Mouse (Mus musculus): ENCODE results near the gene Fam166b. TPM values are rescaled to one million over a fixed set of nuclear protein-coding genes. Genes with fewer than 3 reads are reported as not detected.

The Fam166b gene
- total RNA-seq, 2 experiments from 2014 or later: not detected

DNA sequence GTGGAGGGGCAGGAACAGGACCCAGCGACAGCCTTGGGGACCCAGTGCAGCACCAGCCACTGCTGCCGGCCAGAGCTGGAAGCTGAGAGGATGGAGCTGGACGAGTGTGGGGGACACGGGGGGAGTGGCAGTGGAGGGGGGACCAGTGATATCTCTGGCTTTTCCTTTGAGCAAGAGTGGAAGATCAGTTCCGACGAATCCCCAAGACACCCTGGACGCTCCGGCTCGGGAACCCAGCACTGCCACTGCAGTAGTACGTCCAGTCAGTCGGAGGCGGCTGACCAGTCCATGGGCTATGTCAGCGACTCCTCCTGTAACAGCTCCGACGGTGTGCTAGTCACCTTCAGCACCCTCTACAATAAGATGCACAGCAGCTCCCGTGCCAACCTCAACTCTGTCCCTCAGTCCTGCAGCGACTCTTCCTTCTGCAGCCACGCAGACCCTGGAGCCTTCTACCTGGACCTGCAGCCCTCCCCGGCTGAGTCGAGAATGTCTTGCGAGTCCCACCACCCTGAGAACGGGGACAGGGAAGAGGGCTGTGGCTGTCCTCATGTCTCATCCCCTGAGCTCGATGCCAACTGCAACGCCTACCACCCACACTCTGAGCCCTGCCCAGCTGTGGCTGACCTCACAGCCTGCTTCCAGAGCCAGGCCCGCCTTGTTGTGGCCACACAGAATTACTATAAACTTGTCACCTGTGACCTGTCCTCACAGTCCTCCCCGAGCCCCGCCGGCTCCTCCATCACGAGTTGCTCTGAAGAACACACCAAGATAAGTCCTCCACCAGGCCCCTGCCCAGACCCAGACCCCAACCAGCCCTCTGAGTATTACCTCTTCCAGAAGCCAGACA, 13.5 kb downstream of the Fam166b start:
- no peak for DNase-seq
- intact Hi-C loops (cut with DNase I; ENCODE audit: low total_unique reads): no loop called here

DNA sequence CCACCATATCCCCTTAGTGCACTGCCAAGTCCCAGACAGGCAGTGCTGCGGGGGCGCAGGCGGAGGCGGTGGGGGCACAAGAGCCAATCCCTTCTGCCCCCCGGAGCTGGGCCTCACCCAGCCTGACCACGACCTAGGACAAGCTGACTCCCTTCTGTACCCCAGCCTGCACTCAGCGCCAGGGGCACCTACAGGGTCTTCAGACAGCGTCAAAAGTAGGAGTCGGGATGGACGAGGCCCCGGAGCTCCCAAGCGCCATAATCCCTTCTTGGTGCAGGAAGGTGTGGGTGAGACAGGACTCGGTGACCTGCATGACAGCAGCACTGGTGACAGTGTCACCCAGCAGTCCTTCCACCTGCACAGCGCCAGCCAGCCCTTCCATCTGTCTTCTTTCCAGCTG, 14.2 kb downstream of the Fam166b start:
- intact Hi-C loops (cut with DNase I; ENCODE audit: low total_unique reads): no loop called here
- DNase-seq: no peak

DNA sequence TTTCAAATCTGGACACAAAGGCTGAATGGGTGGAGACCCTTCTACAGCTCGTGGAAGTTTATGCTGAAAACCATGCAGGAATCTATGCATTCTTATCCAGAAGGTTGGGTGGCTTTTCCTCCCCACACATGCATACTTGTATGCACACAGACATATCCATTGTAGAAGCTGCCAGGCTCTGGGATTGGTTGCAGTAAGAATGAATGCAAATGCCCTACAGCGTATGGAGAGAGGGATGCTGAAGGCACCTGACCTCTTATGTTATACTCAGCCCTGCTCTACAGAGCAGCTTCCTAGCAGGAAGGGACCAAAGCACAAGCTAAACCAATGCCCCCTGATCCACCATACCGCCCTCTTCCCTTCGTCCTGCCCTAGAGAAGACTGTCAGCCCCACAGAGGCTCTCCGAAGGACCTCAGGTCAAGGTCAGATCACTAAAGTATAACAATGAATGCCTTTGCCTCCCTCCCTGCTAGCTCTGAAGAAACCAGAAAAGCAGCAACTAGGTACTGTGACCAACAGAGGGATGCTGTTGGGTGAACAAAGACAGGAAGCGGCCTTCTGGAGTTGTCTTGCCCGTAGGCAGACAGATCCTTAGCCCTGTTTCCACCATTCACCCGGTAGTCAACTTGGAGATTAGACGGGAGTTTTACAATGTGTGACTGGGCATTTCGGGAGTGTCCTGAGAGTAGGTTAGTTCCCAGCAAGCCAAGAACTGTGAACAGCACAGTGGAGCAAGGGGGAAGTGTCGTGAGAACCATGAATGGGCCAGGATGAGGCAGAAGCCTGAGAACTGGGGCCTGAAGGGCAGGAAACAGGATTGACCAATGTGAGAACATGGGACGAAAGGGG, 21.6 kb downstream of the Fam166b start:
- intact Hi-C loops (cut with DNase I; ENCODE audit: low total_unique reads): no loop called here

DNA sequence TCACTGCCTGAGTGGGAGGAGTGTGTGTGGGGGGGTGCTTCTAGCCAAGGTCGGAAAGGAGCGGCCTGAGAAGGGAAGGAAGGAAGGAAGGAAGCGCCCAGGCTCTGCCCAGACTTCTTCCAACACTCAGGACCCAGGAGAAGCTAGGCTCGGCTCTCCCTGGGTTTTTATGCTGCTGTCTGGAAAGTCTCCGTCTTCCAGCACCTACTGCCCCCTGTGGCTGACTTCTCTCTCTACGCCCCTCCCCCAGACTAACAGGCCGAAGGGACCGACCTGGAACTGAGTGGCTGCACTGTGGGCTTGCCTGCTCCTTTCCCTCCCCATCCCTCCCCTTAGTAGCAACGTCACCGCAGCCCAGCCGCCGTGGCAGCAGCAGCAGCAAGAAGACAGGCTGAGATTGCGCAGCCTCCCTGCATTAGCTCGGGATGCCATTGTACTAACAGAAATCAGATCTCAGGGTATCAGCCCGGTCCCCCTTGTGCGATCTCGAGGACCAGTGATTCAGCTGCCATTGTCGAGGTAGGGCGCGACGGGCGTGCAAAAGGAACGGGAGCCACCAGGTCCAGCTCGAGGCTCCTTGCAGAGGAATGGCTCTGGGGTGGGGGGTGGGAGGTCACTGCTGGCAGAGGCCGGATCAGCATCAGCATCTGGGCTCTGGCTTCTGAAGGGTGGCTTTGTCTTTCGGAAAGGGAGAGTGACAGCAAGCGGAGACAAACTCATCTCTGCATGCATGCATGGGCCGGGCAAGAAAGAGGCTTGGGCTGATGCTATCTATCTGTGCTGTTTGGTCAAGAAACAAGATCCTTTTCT, 22.6 kb downstream of the Fam166b start:
- intact Hi-C loops (cut with DNase I; ENCODE audit: low total_unique reads): no loop called here
- peak; percentile 86 for DNase-seq

More for the DNA sequence above, 21.6 kb downstream of the Fam166b start:
- no peak for DNase-seq

DNA sequence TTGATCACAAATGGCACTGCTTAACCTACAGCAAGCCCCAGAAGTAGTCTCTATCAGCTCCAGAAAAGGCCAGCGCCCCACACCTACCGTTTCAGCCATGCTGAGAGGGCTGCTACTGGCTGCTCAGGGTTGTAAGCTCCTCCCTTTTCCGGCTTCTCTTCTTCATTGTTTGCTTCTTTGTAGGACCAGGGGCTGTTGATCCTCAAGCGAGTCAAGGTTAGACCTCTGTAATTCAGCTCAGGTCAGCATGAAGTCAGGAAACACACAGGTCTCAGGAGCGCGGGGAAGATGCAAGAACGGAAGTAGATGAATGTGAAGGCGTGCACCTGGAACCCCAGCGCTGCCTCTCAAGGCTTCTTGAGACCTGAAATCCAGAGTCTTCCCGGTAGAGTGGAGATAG, 24.2 kb downstream of the Fam166b start:
- no peak for DNase-seq

DNA sequence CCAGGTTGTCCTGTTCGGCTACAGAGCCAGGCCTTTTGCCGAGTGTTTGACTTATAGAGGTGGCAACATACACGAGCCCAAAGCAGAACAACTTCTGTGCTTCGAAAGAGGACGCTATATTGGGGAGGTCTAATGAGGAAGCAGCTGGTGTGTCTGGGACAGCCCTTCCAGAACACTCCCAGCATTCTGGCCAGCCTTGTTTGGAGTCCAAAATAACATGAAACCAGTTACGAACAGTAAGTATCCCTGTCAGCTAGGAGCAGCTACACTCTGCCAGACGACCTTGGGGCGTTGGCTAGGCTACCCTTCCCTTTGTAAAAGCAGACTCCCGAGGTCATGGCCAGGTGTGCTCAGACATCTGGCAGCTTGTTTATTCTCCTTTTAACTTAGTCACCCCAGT, 26.7 kb downstream of the Fam166b start:
- intact Hi-C loops (cut with DNase I; ENCODE audit: low total_unique reads): no loop called here
- peak; percentile 56 for DNase-seq

More for the DNA sequence above, 24.2 kb downstream of the Fam166b start:
- intact Hi-C loops (cut with DNase I; ENCODE audit: low total_unique reads): no loop called here

DNA sequence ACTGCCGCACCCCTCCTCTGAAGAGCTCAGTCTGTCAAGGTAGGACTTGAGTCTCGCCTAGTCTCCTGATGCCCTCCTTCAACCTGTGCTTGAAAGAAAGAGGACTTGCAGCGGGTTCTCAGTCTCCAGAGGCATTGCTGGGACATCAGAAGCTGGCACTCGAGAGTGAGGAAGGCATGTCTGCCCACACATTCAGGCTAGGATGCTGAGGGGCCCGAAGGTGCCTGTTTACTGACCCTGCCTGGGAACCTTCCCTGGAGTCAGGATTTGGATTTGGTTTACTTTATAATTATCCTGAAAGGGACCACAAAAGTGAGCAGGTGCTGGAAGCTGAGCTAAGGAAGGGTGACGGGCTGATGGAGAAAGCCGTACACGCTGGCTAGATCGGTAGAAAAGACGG, 27.4 kb downstream of the Fam166b start:
- DNase-seq: no peak
- intact Hi-C loops (cut with DNase I; ENCODE audit: low total_unique reads): no loop called here

DNA sequence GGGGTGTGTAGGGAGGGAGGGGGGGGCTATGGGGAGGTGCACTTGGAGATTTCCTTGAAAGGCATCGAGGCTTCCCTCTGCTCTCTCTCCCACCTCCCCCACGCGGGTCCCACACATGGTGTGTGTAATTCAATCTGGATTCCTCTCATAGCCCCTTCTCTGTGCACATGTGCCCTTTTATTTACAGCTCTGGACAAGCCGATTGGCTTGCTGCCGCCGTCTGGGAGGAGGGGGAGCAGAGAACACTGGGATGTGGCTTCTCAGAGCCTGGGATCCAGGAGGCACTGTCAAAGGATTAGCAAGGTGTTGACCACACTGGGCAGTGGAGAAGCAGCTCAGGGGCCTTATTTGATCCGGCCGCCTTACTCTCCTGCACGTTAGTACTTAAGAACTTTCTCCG, 28.0 kb downstream of the Fam166b start:
- peak; percentile 61 for DNase-seq
- intact Hi-C loops (cut with DNase I; ENCODE audit: low total_unique reads): no loop called here

DNA sequence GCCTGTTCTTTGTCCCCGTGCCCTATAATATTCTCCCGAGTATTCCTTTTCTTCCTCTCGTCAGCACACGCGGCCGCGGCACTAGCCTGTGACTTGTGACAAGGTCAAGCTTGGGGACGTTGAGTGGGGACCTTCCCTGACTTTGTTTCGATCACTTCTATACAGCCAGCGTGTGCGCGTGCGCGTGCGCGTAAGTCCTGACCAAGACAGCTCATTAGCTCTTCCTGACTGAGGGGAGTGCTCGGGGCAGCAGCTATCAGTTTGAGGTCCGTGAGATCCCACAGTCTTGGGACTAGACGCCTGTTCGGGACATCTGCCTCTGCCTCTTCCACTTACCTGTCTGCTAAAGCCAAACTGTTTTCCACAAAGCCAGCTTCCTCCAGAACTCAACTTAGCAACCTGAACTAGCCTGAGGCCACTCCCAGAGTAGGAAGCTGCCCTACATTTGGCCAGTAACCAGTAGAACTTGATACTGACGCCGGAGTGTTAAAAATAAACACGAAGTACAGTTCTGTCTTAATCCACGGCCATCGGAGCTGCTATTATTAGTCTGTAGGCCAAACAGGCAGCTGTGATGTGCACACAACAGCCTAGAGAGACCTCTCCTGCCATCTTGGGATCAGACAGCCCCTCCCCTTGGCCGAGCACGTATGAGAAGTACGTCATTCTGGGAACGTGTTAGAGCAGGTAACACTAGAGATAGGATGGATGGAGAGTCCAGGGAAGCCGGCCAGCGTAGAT, 29.4 kb downstream of the Fam166b start:
- intact Hi-C loops (cut with DNase I; ENCODE audit: low total_unique reads): no loop called here
- peak; percentile 48 for DNase-seq

DNA sequence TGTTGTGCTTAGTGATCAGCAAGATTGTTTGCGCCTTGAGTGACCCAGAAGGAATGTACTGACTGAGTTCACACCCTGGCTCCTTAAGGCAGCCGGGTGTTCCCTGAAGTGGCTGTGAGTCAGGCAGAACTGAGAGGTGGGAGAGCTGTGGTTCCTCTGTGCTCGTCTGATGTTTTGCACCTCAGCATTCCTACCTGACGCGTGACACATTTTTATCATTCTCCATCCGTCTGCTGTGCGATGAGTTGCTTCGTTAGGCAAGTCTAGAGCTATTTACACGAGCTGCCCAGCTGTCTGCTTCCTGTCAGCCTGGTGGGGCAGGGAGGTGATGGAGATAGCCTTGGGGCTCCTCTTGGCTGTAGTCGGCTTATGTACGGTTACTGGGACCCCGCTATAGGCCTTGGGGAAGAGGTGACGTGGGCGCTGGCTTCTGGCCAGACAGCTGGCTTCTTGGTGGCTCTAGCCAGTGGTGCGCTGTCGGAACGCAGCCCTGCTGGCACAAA, 30.1 kb downstream of the Fam166b start:
- intact Hi-C loops (cut with DNase I; ENCODE audit: low total_unique reads): no loop called here
- DNase-seq: peak; percentile 66

DNA sequence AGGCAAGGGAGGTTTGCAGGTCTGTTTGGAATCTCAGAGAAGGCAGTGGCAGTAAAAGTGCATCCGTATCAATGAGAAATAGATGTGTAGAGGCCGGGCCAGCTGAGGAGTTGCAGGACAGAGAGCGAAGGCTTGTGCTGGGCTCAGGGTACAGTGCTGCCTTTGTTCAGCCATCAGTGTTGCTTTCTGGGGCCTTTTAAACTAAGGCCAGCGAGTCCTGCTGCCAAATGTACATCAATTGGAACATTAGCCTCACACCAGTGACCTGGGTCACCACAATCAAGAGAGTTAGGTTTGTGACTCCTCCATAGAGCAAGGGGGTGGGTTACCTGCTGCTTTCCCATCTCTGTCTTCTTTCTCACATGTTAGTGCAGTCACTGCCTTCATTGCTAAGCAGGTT, 30.9 kb downstream of the Fam166b start:
- DNase-seq: no peak
- intact Hi-C loops (cut with DNase I; ENCODE audit: low total_unique reads): no loop called here

DNA sequence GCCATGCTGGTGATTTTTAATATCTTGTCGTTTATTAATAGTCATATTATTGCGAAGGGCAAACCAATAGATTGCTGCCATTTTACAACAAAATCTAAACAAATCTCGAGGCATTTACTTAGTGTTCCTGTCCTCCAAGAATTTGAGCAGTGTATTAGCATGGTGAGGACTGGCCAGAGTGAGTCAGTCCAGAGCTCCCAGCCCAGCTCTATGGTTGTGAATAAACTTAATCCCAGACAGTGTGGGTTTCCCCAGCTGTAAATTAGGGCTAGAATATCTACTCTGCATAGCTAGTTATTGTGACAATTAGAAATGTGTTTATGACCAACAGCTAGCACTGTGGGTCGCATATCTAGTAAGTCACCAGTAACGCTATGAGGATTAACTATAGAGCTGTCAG, 32.6 kb downstream of the Fam166b start:
- DNase-seq: no peak
- intact Hi-C loops (cut with DNase I; ENCODE audit: low total_unique reads): no loop called here

DNA sequence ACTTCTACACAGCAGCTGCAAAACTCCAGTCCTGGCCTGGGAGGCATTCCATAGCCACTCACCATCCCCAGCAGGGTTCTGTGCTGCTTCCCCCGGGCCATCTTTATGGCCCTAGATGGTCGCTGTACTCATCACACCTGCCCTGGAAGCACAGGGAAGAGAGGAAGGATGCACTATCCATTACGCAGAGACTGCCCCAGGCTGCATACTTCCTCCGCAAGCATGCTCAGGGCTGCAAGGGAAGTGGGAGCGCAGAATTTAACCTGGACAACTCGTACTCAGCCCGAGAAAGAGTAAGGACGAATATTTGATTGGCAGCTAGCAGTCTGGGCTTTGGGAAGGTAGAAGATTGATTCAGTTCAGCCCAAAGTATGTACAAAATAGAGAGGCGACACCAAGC, 33.1 kb downstream of the Fam166b start:
- no peak for DNase-seq
- intact Hi-C loops (cut with DNase I; ENCODE audit: low total_unique reads): no loop called here

DNA sequence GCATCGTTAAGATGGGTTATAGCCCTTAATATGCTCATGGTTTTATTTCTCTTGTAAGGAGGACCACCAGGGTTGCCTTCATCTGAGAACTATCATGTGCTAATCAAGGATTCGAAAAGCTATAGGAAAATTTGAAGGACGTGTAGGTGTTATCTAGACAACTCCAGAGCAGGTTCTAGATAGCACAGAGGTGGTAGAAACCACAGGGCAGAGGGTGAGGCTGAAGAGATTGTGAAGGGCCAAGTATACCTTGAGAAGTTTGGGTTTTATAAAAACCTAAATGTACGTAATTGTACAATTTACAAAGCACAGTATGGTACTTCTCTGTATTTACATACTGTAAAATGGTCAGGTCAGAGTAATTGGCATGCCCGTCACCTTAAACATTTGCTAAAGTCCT, 33.8 kb downstream of the Fam166b start:
- intact Hi-C loops (cut with DNase I; ENCODE audit: low total_unique reads): no loop called here
- DNase-seq: no peak

DNA sequence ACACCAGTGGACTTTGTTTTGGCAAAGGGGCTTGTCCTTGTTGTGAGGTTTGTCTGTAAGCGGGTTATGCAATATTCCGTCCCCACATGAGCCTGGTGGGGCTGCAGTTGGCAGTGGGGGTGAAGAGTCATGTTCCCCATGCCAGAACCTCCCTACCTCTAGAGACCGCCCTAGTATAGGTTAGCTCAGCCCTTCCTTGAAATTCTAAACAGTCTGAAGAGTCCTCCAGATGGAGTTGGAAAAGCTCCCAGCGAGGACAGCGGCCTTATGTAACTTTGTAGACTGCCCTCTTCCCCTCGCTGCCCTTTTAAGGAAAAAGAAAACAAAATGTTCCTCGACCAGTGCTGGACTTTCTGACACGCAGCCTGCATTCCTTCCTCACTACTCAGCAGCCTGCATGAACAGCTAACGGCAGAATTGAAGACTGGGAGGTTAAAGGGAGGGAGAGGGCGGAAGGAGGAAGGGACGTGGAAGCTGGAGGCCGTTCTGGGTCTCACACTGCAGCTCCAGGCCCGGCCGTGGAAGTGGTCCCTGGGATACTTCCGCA, 34.5 kb downstream of the Fam166b start:
- intact Hi-C loops (cut with DNase I; ENCODE audit: low total_unique reads): no loop called here
- peak; percentile 77 for DNase-seq

DNA sequence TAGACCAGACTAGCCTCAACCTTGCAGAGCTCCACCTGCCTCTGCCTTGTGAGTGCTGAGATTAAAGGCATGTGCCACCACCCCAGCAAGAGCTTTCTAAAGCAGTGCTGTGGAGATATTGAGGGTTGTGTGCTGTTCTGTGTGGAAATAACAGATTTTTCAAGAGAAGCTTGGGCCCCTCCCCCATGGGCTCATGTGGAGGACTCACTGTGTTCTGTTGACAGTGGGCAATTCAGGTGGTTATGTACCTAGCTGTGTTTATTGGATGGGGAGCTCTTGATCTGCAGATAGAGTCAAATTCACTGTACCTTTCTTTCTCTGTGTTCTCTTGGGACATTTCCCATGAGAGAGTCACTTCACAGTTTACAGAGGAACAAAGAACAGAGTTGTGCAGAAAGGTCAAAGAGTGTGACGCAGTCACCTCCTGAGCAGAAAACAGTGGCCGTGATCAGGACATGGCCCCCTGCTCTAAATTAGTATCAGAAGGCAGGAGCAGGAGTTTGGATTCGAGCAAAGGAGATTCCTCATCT, 37.3 kb downstream of the Fam166b start:
- intact Hi-C loops (cut with DNase I; ENCODE audit: low total_unique reads): no loop called here
- no peak for DNase-seq

DNA sequence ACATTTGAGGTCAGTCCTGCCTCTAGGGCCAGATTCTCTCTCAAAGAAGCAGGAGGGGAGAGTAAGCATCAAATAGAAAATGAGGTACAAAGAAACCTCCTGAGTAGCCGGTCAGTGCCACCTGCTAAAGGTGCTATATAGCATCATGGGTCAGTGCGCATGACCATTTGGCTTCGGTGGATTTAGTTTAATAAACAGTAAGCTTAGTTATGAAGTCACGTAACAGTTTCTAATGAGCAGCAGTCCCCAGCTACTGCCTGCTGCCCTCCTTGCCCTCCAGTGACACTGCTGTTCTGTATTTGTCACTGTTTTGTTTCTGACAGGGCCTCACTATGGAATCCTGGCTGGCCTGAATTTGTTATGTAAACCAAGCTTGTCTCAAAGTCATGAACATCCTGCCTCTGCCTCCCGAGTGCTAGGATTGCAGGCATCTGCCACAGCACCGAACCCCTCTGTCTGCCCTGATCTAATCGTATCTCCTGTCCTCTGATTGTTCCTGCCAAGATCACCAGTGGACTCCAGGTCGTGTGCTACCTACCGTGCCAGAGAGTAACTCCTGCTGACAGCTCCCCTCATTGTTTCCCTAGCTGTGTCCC, 39.0 kb downstream of the Fam166b start:
- no peak for DNase-seq
- intact Hi-C loops (cut with DNase I; ENCODE audit: low total_unique reads): no loop called here

DNA sequence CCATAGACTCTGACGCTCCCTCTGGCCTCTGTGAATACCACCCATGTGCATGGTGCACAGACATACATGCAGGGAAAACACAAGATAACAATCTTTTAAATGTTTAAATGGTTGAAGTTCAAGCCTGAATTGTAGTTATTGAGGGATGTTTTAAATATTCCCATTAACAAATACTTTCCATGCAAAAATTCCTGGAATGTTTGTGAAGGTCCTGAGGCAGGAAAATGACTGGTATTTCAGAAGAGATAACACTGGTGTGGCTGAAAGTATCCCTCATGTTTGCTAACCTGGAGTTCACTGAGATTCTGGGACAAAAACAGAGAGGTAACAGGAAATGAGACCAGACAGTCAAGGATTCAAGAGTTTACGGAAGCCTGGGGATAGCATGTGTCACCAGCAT, 39.5 kb downstream of the Fam166b start:
- no peak for DNase-seq
- intact Hi-C loops (cut with DNase I; ENCODE audit: low total_unique reads): no loop called here

Measured in gastrocnemius, postnatal 14 days (tissue).